Mouse (Mus musculus) embryonic facial prominence, embryonic 11.5 days (tissue): ENCODE results near the gene Heatr5a. TPM values are rescaled to one million over a fixed set of nuclear protein-coding genes. Genes with fewer than 3 reads are reported as not detected.

ENCODE experiments used
- ATAC-seq: fragments of 200-750 bp; cut with Nextera tagmentation; replicated peaks from 2 replicates; pipeline ENCODE4 v1.8.0; 2017; ENCODE audit warnings: low read depth; ENCODE audit not compliant: insufficient number of reproducible peaks, low FRiP score, low TSS enrichment
- DNase-seq: peaks from one replicate; pipeline ENCODE4 v3.0.0-alpha.2; 2015; ENCODE audit warnings: low spot score
- H3K27ac ChIP-seq: fragments of 300-500 bp; sonication (generic); replicated peaks from 2 replicates; pipeline ENCODE4 v1.5.1; 2014; ENCODE audit warnings: mild to moderate bottlenecking, low read depth, low read length, control low read depth
- H3K27me3 ChIP-seq: fragments of 300-500 bp; sonication (generic); 2 replicates; pipeline ENCODE4 v1.6.1; 2014; ENCODE audit warnings: mild to moderate bottlenecking, low read length, moderate library complexity, mixed read lengths; ENCODE audit not compliant: control insufficient read depth, insufficient read depth
- H3K36me3 ChIP-seq: fragments of 300-500 bp; sonication (generic); replicated peaks from 2 replicates; pipeline ENCODE4 v1.6.1; 2014; ENCODE audit warnings: low read depth, mild to moderate bottlenecking, low read length, moderate library complexity, mixed read lengths; ENCODE audit not compliant: control insufficient read depth, insufficient read depth
- H3K4me1 ChIP-seq: fragments of 300-500 bp; sonication (generic); 2 replicates; pipeline ENCODE4 v1.6.1; 2014; ENCODE audit warnings: low read length, mixed read lengths; ENCODE audit not compliant: control insufficient read depth, insufficient read depth
- H3K4me2 ChIP-seq: fragments of 300-500 bp; sonication (generic); 2 replicates; pipeline ENCODE4 v1.6.1; 2014; ENCODE audit warnings: low read depth, mild to moderate bottlenecking, control low read depth, low read length, moderate library complexity
- H3K4me3 ChIP-seq: fragments of 300-500 bp; sonication (generic); 2 replicates; pipeline ENCODE4 v1.5.1; 2014; ENCODE audit warnings: low read depth, low read length, control low read depth
- H3K9ac ChIP-seq: fragments of 300-500 bp; sonication (generic); replicated peaks from 2 replicates; pipeline ENCODE4 v1.6.1; 2014; ENCODE audit warnings: mild to moderate bottlenecking, control low read depth, low read length
- H3K9me3 ChIP-seq: fragments of 300-500 bp; sonication (generic); replicated peaks from 2 replicates; pipeline ENCODE4 v1.6.1; 2016; ENCODE audit warnings: mild to moderate bottlenecking, low read length, inconsistent platforms, mixed read lengths; ENCODE audit not compliant: control insufficient read depth
- WGBS: fragments of 180-500 bp; shearing (Covaris S2); extraction: QIAGEN DNeasy Blood & Tissue Kit; methylation state at CpG from one replicate; pipeline ENCODE4 v1.1.7; 2014; 5-methylcytosine and 5-hydroxymethylcytosine counted together
- polyA plus RNA-seq: library from polyadenylated mRNA; unstranded; fragments of >200 nt; fragmentation: Nextera tagmentation; extraction: Ambion mirVana; gene quantifications from 2 replicates; pipeline ENCODE4 v1.2.1, GENCODE M21; 2014

The Heatr5a gene
- polyA plus RNA-seq, 1 experiment from 2014 or later = 8.6 TPM

- Histone ChIP-seq H3K27me3 (no peaks in the 10 kb centered on the region), H3K27ac (no peak overlapping the region), H3K4me1 (no peaks in the 10 kb centered on the region), H3K9me3 (no peaks in the 10 kb centered on the region), H3K36me3 (no peaks in the 10 kb centered on the region), H3K4me2 (no peak overlapping the region), H3K4me3 (no peak overlapping the region), H3K9ac (no peak overlapping the region)
- WGBS = 87% methylated on average over 9 of the region's 9 CpGs
- ATAC-seq (no peak), DNase-seq (no peak)
Measured at GRCm38 (mm10) chr12:51967915-51968595, 3.1 kb downstream of the Heatr5a start.

GRCm38 (mm10) chr12:51957626-51958025, 13.5 kb downstream of the Heatr5a start:
- H3K9me3 ChIP-seq = no peaks in the 10 kb centered on the region
- no peak overlapping the region for H3K4me3 ChIP-seq
- no peak overlapping the region for H3K4me2 ChIP-seq
- ATAC-seq = no peak
- no peaks in the 10 kb centered on the region for H3K27me3 ChIP-seq
- H3K4me1 ChIP-seq = no peaks in the 10 kb centered on the region
- 92% methylated on average over 6 of the region's 6 CpGs for WGBS
- DNase-seq = no peak
- H3K27ac ChIP-seq = no peak overlapping the region
- H3K36me3 ChIP-seq = no peaks in the 10 kb centered on the region; the same call in none of the 2 replicates
- no peak overlapping the region for H3K9ac ChIP-seq

GRCm38 (mm10) chr12:51952309-51952708, 18.8 kb downstream of the Heatr5a start:
- DNase-seq (no peak), ATAC-seq (no peak)
- no peak overlapping the region for H3K27ac ChIP-seq
- H3K36me3 ChIP-seq = peaks cover 5% of the 10 kb centered on the region
- 84% methylated on average over 10 of the region's 10 CpGs for WGBS
- H3K27me3 ChIP-seq = no peaks in the 10 kb centered on the region
- no peak overlapping the region for H3K4me2 ChIP-seq
- H3K4me3 ChIP-seq = no peak overlapping the region
- no peaks in the 10 kb centered on the region for H3K9me3 ChIP-seq
- H3K9ac ChIP-seq = no peak overlapping the region
- H3K4me1 ChIP-seq = no peaks in the 10 kb centered on the region

- Histone ChIP-seq H3K4me2 (no peak overlapping the region), H3K9me3 (no peaks in the 10 kb centered on the region), H3K27me3 (no peaks in the 10 kb centered on the region), H3K4me3 (no peak overlapping the region), H3K27ac (no peak overlapping the region), H3K9ac (no peak overlapping the region), H3K36me3 (peaks cover 5% of the 10 kb centered on the region), H3K4me1 (no peaks in the 10 kb centered on the region)
- 86% methylated on average over 10 of the region's 10 CpGs for WGBS
- no peak for DNase-seq
- ATAC-seq = no peak
Measured at GRCm38 (mm10) chr12:51947498-51947945, 23.6 kb downstream of the Heatr5a start.

GRCm38 (mm10) chr12:51945331-51945730, 25.8 kb downstream of the Heatr5a start:
- H3K36me3 ChIP-seq = peaks cover 5% of the 10 kb centered on the region
- no peak overlapping the region for H3K9ac ChIP-seq
- no peak overlapping the region for H3K4me3 ChIP-seq
- H3K9me3 ChIP-seq = no peaks in the 10 kb centered on the region
- H3K27me3 ChIP-seq = no peaks in the 10 kb centered on the region
- WGBS = 84% methylated on average over 9 of the region's 9 CpGs
- no peak for ATAC-seq
- H3K4me2 ChIP-seq = no peak overlapping the region
- no peak for DNase-seq
- no peaks in the 10 kb centered on the region for H3K4me1 ChIP-seq
- no peak overlapping the region for H3K27ac ChIP-seq

GRCm38 (mm10) chr12:51939848-51940247, 31.3 kb downstream of the Heatr5a start:
- H3K4me2 ChIP-seq = no peak overlapping the region
- no peaks in the 10 kb centered on the region for H3K27me3 ChIP-seq
- H3K36me3 ChIP-seq = no peaks in the 10 kb centered on the region
- H3K4me1 ChIP-seq = no peaks in the 10 kb centered on the region
- 81% methylated on average over 4 of the region's 4 CpGs for WGBS
- H3K9me3 ChIP-seq = no peaks in the 10 kb centered on the region
- no peak overlapping the region for H3K4me3 ChIP-seq
- no peak for ATAC-seq
- no peak for DNase-seq
- no peak overlapping the region for H3K9ac ChIP-seq
- no peak overlapping the region for H3K27ac ChIP-seq

GRCm38 (mm10) chr12:51937938-51938337, 33.2 kb downstream of the Heatr5a start:
- Histone ChIP-seq H3K4me3 (no peak overlapping the region), H3K4me2 (no peak overlapping the region), H3K9ac (no peak overlapping the region), H3K27ac (no peak overlapping the region), H3K27me3 (no peaks in the 10 kb centered on the region), H3K4me1 (no peaks in the 10 kb centered on the region), H3K9me3 (no peaks in the 10 kb centered on the region), H3K36me3 (no peaks in the 10 kb centered on the region)
- ATAC-seq (no peak), DNase-seq (no peak)
- WGBS = 83% methylated on average over 6 of the region's 6 CpGs

- Histone ChIP-seq H3K27ac (no peak overlapping the region), H3K27me3 (no peaks in the 10 kb centered on the region), H3K36me3 (no peaks in the 10 kb centered on the region), H3K4me1 (no peaks in the 10 kb centered on the region), H3K4me3 (no peak overlapping the region), H3K9me3 (no peaks in the 10 kb centered on the region), H3K4me2 (no peak overlapping the region), H3K9ac (no peak overlapping the region)
- DNase-seq (no peak), ATAC-seq (no peak)
- 99% methylated on average over 2 of the region's 2 CpGs for WGBS
Measured at GRCm38 (mm10) chr12:51929630-51930029, 41.5 kb downstream of the Heatr5a start.
